In genomic region chr11:108128593-108128992, GRCm38 (mm10) we compare ENCODE assay signal across 10 mouse cellular contexts.
DNase-seq lines count a peak whose midpoint lies in the region; ATAC-seq lines count a peak whose summit lies in the region.
"Had no signal": no experiment of that assay in that cellular context is flagged by ENCODE, and none has a peak within 500 bp of the region (broad histone marks: within the 10 kb centered on the region; RNA-seq: fewer than 3 reads in every experiment).

No protein-coding gene starts in this region.

- H3K9me3 ChIP-seq in neural tube, embryonic 15.5 days (replicated peaks): no peaks in the 10 kb centered on the region
- no peaks in the 10 kb centered on the region for H3K9me3 ChIP-seq in neural tube, embryonic 11.5 days (ENCODE audit: control insufficient read depth, low read length)
- H3K9me3 ChIP-seq: embryonic facial prominence, embryonic 13.5 days; limb, embryonic 13.5 days had no signal

- H3K4me2 ChIP-seq in neural tube, embryonic 15.5 days: no peak overlapping the region
- H3K4me2 ChIP-seq in neural tube, embryonic 11.5 days (ENCODE audit: low read depth): no peak overlapping the region
- H3K4me2 ChIP-seq: embryonic facial prominence, embryonic 13.5 days; limb, embryonic 13.5 days had no signal

- WGBS in neural tube, embryonic 15.5 days: 37% methylated on average over 5 of the region's 5 CpGs
- 46% methylated on average over 5 of the region's 5 CpGs for WGBS in neural tube, embryonic 11.5 days

- ATAC-seq in neural tube, embryonic 15.5 days (ENCODE audit: low FRiP score): no peak
- ATAC-seq in neural tube, embryonic 11.5 days (ENCODE audit: insufficient read depth, low FRiP score, low TSS enrichment): no peak

- H3K4me1 ChIP-seq in neural tube, embryonic 15.5 days: no peaks in the 10 kb centered on the region
- no peaks in the 10 kb centered on the region for H3K4me1 ChIP-seq in neural tube, embryonic 11.5 days (ENCODE audit: control insufficient read depth, insufficient read depth, low read length)
- H3K4me1 ChIP-seq: embryonic facial prominence, embryonic 13.5 days had no signal

- no peak overlapping the region for H3K27ac ChIP-seq in neural tube, embryonic 15.5 days (replicated peaks)
- no peak overlapping the region for H3K27ac ChIP-seq in neural tube, embryonic 11.5 days (ENCODE audit: low read depth, low read length)
- H3K27ac ChIP-seq: embryonic facial prominence, embryonic 13.5 days; limb, embryonic 13.5 days had no signal

- H3K27me3 ChIP-seq in neural tube, embryonic 15.5 days (replicated peaks): no peaks in the 10 kb centered on the region
- no peaks in the 10 kb centered on the region for H3K27me3 ChIP-seq in neural tube, embryonic 11.5 days (ENCODE audit: control insufficient read depth, insufficient read depth, low read length)
- H3K27me3 ChIP-seq: embryonic facial prominence, embryonic 13.5 days; limb, embryonic 13.5 days had no signal

- no peak overlapping the region for H3K4me3 ChIP-seq in neural tube, embryonic 15.5 days (replicated peaks)
- H3K4me3 ChIP-seq in neural tube, embryonic 11.5 days (ENCODE audit: low read depth, low read length): no peak overlapping the region
- H3K4me3 ChIP-seq: embryonic facial prominence, embryonic 13.5 days; limb, embryonic 13.5 days had no signal

- H3K36me3 ChIP-seq in neural tube, embryonic 15.5 days: no peaks in the 10 kb centered on the region
- no peaks in the 10 kb centered on the region for H3K36me3 ChIP-seq in neural tube, embryonic 11.5 days (ENCODE audit: control insufficient read depth, insufficient read depth, low read length)
- H3K36me3 ChIP-seq: embryonic facial prominence, embryonic 13.5 days; limb, embryonic 13.5 days had no signal

- peak; percentile 56 for DNase-seq in neural tube, embryonic 10.5 days (ENCODE audit: extremely low spot score, low spot score)
- DNase-seq in adrenal gland, adult 18-20 months (ENCODE audit: low spot score in 2 of 2): peak; percentile 43 to 50
- DNase-seq in embryo, embryonic 9.5 days (ENCODE audit: extremely low spot score): peak; percentile 63
- DNase-seq in induced T-regulatory cell, adult 2 months (ENCODE audit: low read depth): peak; percentile 72
- peak; percentile 62 to 69 for DNase-seq in left cerebral cortex, postnatal 14 days (ENCODE audit: low spot score in 2 of 2)
- DNase-seq in neural tube, embryonic 11.5 days (ENCODE audit: low spot score): peak; percentile 67
- DNase-seq in thymus, postnatal 36 days: peak; percentile 38 to 52

- intact Hi-C loops in left cerebral cortex, postnatal 14 days (cut with DNase I): loop anchor here (2.0 to 5.0 kb wide), 2 partner anchors 214 to 250 kb away; partner anchors contain the start of genes Apoh and Prkca

- no peak overlapping the region for H3K9ac ChIP-seq in neural tube, embryonic 15.5 days (replicated peaks)
- no peak overlapping the region for H3K9ac ChIP-seq in neural tube, embryonic 11.5 days (ENCODE audit: low read length)
- H3K9ac ChIP-seq: embryonic facial prominence, embryonic 13.5 days; limb, embryonic 13.5 days had no signal
